Mouse (Mus musculus) frontal cortex, postnatal 36 days (tissue): Measurements from ENCODE around the gene Spop.
A peak's percentile ranks its signal among the peaks of the same experiment; 100 is the strongest.

Source experiments
- DNase-seq, 2 experiments: peaks; one replicate each; pipeline ENCODE4 v3.0.0; 2022; ENCODE audit warnings: low spot score in 2 of 2

Gene Spop

DNA sequence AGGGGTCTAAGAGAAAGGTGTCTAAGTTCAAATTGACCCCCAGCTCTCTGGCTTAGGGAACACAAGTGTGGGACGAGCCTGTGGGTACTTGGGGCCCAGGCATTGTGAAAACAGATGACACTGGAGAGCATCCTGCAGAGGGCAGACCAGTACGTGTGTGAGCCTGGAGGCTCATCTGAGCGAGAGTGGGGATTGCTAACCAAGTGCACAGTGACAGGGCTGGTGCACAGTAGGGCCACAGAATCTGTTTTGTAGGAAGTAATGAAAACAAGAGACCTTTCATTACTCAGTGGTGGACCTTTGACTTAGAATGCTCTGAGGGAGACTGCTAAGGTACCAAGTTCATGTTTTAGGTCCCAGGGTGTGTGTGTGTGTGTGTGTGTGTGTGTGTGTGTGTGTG lies 106.1 kb downstream of the Spop start:
- DNase-seq: no peak

- DNase-seq: peak; percentile 83 to 89
Observed at GRCm38 (mm10) chr11:95520456-95521072, 106.7 kb downstream of the Spop start.

GRCm38 (mm10) chr11:95521563-95521962 lies 107.7 kb downstream of the Spop start:
- peak; percentile 77 to 81 for DNase-seq

DNA sequence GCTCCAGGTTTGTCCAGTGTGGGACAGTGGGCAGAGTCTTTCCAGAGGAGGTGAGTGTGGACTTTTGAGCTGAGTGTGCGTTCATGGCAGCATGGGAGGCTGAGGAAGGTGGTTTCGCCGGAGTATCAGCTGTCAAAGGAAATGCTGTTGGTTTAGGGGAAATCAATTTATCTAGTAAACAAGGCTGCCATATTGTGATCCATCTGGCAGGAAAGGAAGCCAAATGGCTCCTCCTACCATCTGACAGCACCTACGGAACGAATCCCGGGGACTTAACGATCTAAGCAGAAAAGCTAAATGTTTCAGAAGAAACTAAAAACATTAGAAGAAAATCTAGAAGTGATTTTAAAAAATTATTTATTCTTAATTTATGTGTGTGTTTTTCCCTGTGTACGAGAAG lies 113.4 kb downstream of the Spop start:
- DNase-seq: no peak

DNA sequence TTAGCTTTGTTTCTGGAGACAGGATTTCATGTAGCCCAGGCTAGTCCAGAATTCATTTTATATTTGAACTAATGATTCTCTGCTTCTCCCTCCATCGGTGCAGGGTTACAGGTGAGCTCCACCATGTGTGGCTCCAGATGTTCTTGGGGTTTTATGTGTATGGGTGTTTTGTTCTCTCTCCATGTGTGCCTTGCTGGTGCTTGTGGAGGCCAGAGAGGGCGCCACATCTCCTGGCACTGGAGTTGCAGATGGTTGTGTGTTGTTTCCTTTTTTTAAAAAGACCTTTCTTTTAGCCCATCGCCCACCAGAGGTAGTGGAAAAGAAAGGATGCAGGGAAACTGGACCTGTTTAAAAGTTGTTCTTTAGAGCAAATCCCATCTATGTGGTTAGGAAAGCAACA lies 114.4 kb downstream of the Spop start:
- no peak for DNase-seq

- no peak for DNase-seq
Observed at GRCm38 (mm10) chr11:95532353-95533072, 118.6 kb downstream of the Spop start.

DNA sequence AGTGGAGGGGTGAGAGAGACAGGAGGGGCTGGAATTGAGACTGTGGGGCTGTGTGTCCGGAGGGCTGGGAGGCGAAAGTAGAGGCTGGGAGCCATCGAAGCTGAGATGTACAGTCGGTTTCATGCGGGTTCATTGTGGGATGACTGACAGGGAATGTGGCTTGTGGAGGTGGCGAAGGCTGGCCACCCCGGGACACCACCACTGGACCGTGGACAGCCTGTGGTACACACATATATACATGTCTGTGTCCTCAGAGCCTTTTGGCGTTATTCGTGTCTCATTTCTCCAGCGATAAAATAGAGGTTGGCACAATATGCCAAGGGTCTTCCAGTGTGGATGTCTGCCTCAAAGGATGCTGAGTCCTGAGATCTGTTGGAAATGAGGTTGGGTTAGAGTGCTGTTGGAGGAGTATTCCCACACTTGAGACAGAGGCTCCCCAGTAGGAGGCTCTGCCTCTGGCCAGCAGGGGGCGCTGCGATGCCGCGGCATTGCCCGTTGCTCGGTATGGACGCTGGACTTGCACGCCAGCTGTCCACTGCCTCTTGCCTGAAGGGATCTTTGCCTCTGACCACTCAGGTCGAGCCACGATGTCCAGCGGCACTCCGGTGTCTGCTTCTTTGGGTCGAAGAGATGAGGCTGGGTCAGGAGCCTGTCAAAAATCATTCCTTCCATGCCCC lies 119.7 kb downstream of the Spop start:
- peak; percentile 88 to 89 for DNase-seq

- DNase-seq: no peak
Observed at GRCm38 (mm10) chr11:95538378-95539104, 124.7 kb downstream of the Spop start.

DNA sequence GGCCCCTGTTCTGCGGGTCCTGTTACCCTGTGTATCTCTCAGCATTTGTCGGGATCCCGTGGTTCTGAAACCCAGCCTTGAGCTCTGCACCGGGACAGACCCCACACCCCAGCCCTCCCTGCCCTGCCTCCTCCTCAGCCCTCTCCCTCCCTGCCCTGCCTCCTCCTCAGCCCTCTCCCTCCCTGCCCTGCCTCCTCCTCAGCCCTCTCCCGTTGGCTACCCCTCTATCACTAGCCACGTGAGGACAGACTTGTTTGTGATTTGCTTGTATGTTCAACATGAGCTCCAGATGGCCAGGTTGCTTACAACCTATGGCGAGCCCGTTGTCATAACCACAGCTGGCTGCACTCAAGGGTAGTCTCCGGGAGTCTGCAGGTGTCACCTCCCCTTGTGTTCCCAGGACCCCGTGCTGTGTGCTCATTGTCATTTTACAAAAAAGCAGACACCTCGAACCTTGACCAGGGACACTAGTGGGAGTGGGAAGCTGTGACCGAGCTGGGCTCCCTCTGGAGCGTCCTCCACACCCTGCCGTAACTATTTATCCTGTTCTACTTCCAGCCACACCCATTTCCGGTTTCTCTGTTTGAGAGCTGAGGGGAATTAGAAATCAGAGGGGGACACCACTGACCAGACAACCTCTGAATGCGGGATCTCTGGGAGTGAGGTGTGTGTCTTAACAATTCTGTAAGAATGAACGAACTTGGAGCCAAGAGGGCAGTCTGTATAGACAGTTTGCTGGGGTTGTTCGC lies 126.9 kb downstream of the Spop start:
- no peak for DNase-seq
